Mouse (Mus musculus): ENCODE data around the gene Igfbp5. TPM values are rescaled to one million over a fixed set of nuclear protein-coding genes. Genes with fewer than 3 reads are reported as not detected.
A peak's percentile ranks its signal among the peaks of the same experiment; 100 is the strongest.

Gene Igfbp5
- total RNA-seq, 1 experiment: 2.1 TPM

DNA sequence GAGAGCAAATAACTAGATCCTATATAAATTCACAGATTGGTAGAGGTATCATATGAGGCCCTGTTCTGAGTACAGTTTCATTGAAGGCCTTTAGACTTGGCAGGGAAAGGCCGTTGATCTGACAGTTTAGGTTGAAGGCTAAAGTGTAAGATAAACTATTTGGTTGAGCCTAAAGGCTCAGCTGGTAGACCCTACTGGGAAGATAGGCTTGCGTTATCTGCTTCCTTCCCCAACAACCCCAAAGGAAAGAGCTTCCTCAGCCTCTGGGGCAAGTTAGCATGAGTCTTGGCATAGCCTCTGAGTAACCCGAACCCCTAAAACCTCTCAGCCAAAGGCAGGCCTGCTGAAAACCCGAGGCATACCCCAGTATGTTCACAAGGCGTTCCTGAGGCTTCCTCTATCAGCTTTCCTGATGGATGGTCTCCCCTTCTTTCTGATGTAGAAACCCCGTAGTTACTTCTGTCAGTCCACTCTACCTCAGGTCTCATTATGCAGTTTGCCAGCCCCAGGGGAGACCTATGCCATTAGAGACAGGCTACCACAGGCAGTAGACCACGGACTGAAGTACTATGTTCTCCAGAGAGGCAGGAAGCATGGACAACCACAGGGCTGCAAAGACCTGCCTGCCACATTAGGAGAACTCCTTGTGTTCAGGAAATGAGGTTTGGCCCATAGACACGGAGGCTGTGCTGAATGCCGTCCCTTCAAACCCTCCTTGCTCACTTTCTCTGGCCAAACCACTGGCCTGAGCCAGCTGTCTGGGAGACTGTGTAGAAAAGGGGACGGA, 6.1 kb downstream of the Igfbp5 start:
- H3K9ac ChIP-seq (ENCODE audit: insufficient read depth, low read depth, low read length, poor library complexity, severe bottlenecking): no peak overlapping the region
- in situ Hi-C loops (cut with MboI; ENCODE audit: low sequenced_read_pairs in 2 of 2, unreplicated experiment in 2 of 2): no loop called here
- H3K27ac ChIP-seq (ENCODE audit: insufficient read depth, low read depth, low read length, poor library complexity, severe bottlenecking): no peak overlapping the region
- H3K9me3 ChIP-seq (ENCODE audit: control insufficient read depth, insufficient read depth, low read depth, low read length): no peaks in the 10 kb centered on the region
- no peaks in the 10 kb centered on the region; a peak in 1 of 4 replicates for H3K4me1 ChIP-seq (ENCODE audit: control insufficient read depth in 2 of 2, insufficient read depth in 2 of 2, low read length in 2 of 2, poor library complexity in 1 of 2)
- TF ChIP-seq MAFK (IDR thresholded peaks at IDR 0.05; ENCODE audit: insufficient read depth, low read depth, low read length): no peak
- TF ChIP-seq ZC3H11A (IDR thresholded peaks at IDR 0.05; ENCODE audit: borderline replicate concordance, low read depth, low read length): no peak
- no peak for TF ChIP-seq HCFC1 (IDR thresholded peaks at IDR 0.05; ENCODE audit: borderline replicate concordance, insufficient read depth, low read length)
- TF ChIP-seq ZNF384 (IDR thresholded peaks at IDR 0.05; ENCODE audit: low read depth, low read length): no peak
- no peak for TF ChIP-seq CHD2 (IDR thresholded peaks at IDR 0.05; ENCODE audit: low read depth, low read length)
- no peaks in the 10 kb centered on the region for H3K36me3 ChIP-seq (ENCODE audit: control insufficient read depth, insufficient read depth, low read length, poor library complexity, severe bottlenecking)
- no peak for DNase-seq (ENCODE audit: low read depth, low spot score)
- no peak overlapping the region for H3K4me3 ChIP-seq (ENCODE audit: insufficient read depth in 1 of 2, low read depth in 1 of 2, low read length in 2 of 2, poor library complexity in 1 of 2, severe bottlenecking in 1 of 2)

GRCm38 (mm10) chr1:72867346-72867745, 7.3 kb downstream of the Igfbp5 start:
- TF ChIP-seq ZC3H11A (IDR thresholded peaks at IDR 0.05; ENCODE audit: borderline replicate concordance, low read depth, low read length): no peak
- no peak for TF ChIP-seq HCFC1 (IDR thresholded peaks at IDR 0.05; ENCODE audit: borderline replicate concordance, insufficient read depth, low read length)
- TF ChIP-seq ZNF384 (IDR thresholded peaks at IDR 0.05; ENCODE audit: low read depth, low read length): no peak
- TF ChIP-seq MAFK (IDR thresholded peaks at IDR 0.05; ENCODE audit: insufficient read depth, low read depth, low read length): no peak
- TF ChIP-seq CHD2 (IDR thresholded peaks at IDR 0.05; ENCODE audit: low read depth, low read length): no peak
- no peaks in the 10 kb centered on the region for H3K36me3 ChIP-seq (ENCODE audit: control insufficient read depth, insufficient read depth, low read length, poor library complexity, severe bottlenecking)
- in situ Hi-C loops (cut with MboI; ENCODE audit: low sequenced_read_pairs in 2 of 2, unreplicated experiment in 2 of 2): no loop called here
- H3K27ac ChIP-seq (ENCODE audit: insufficient read depth, low read depth, low read length, poor library complexity, severe bottlenecking): no peak overlapping the region
- no peak overlapping the region for H3K4me3 ChIP-seq (ENCODE audit: insufficient read depth in 1 of 2, low read depth in 1 of 2, low read length in 2 of 2, poor library complexity in 1 of 2, severe bottlenecking in 1 of 2)
- H3K4me1 ChIP-seq (ENCODE audit: control insufficient read depth in 2 of 2, insufficient read depth in 2 of 2, low read length in 2 of 2, poor library complexity in 1 of 2): no peaks in the 10 kb centered on the region; a peak in 1 of 4 replicates
- H3K9ac ChIP-seq (ENCODE audit: insufficient read depth, low read depth, low read length, poor library complexity, severe bottlenecking): no peak overlapping the region
- no peak for DNase-seq (ENCODE audit: low read depth, low spot score)
- H3K9me3 ChIP-seq (ENCODE audit: control insufficient read depth, insufficient read depth, low read depth, low read length): no peaks in the 10 kb centered on the region

- no peak for DNase-seq (ENCODE audit: low read depth, low spot score)
- no peak overlapping the region for H3K9ac ChIP-seq (ENCODE audit: insufficient read depth, low read depth, low read length, poor library complexity, severe bottlenecking)
- peaks cover 0 to 2% of the 10 kb centered on the region in 2 experiments; a peak in 1 of 4 replicates for H3K4me1 ChIP-seq (ENCODE audit: control insufficient read depth in 2 of 2, insufficient read depth in 2 of 2, low read length in 2 of 2, poor library complexity in 1 of 2)
- H3K27ac ChIP-seq (ENCODE audit: insufficient read depth, low read depth, low read length, poor library complexity, severe bottlenecking): no peak overlapping the region
- TF ChIP-seq MAFK (IDR thresholded peaks at IDR 0.05; ENCODE audit: insufficient read depth, low read depth, low read length): no peak
- no peak for TF ChIP-seq ZNF384 (IDR thresholded peaks at IDR 0.05; ENCODE audit: low read depth, low read length)
- TF ChIP-seq HCFC1 (IDR thresholded peaks at IDR 0.05; ENCODE audit: borderline replicate concordance, insufficient read depth, low read length): no peak
- no peak for TF ChIP-seq CHD2 (IDR thresholded peaks at IDR 0.05; ENCODE audit: low read depth, low read length)
- TF ChIP-seq ZC3H11A (IDR thresholded peaks at IDR 0.05; ENCODE audit: borderline replicate concordance, low read depth, low read length): no peak
- H3K9me3 ChIP-seq (ENCODE audit: control insufficient read depth, insufficient read depth, low read depth, low read length): no peaks in the 10 kb centered on the region
- in situ Hi-C loops (cut with MboI; ENCODE audit: low sequenced_read_pairs in 2 of 2, unreplicated experiment in 2 of 2): no loop called here
- no peaks in the 10 kb centered on the region for H3K36me3 ChIP-seq (ENCODE audit: control insufficient read depth, insufficient read depth, low read length, poor library complexity, severe bottlenecking)
- no peak overlapping the region for H3K4me3 ChIP-seq (ENCODE audit: insufficient read depth in 1 of 2, low read depth in 1 of 2, low read length in 2 of 2, poor library complexity in 1 of 2, severe bottlenecking in 1 of 2)
These were observed 8.3 kb downstream of the Igfbp5 start for GRCm38 (mm10) chr1:72866417-72866816.

- no peak overlapping the region for H3K27ac ChIP-seq (ENCODE audit: insufficient read depth, low read depth, low read length, poor library complexity, severe bottlenecking)
- no peak overlapping the region for H3K9ac ChIP-seq (ENCODE audit: insufficient read depth, low read depth, low read length, poor library complexity, severe bottlenecking)
- TF ChIP-seq CHD2 (IDR thresholded peaks at IDR 0.05; ENCODE audit: low read depth, low read length) (no peak), ZC3H11A (IDR thresholded peaks at IDR 0.05; ENCODE audit: borderline replicate concordance, low read depth, low read length) (peak; percentile 99)
- H3K4me1 ChIP-seq (ENCODE audit: control insufficient read depth in 2 of 2, insufficient read depth in 2 of 2, low read length in 2 of 2, poor library complexity in 1 of 2): peaks cover 0 to 2% of the 10 kb centered on the region in 2 experiments; a peak in 1 of 4 replicates
- in situ Hi-C loops (cut with MboI; ENCODE audit: low sequenced_read_pairs in 2 of 2, unreplicated experiment in 2 of 2): no loop called here
- H3K4me3 ChIP-seq (ENCODE audit: insufficient read depth in 1 of 2, low read depth in 1 of 2, low read length in 2 of 2, poor library complexity in 1 of 2, severe bottlenecking in 1 of 2): no peak overlapping the region
- no peak for DNase-seq (ENCODE audit: low read depth, low spot score)
- no peaks in the 10 kb centered on the region for H3K9me3 ChIP-seq (ENCODE audit: control insufficient read depth, insufficient read depth, low read depth, low read length)
- no peaks in the 10 kb centered on the region for H3K36me3 ChIP-seq (ENCODE audit: control insufficient read depth, insufficient read depth, low read length, poor library complexity, severe bottlenecking)
These were observed 8.8 kb downstream of the Igfbp5 start for GRCm38 (mm10) chr1:72865900-72866299.

All from ES-E14 (cell line).